Mouse (Mus musculus): ENCODE data around the gene Ckap4. TPM values are rescaled to one million over a fixed set of nuclear protein-coding genes. Genes with fewer than 3 reads are reported as not detected.
"Not testable (repeated sequence)": the region's sequence is repeated elsewhere in the genome, so short reads cannot be mapped to it uniquely, and the experiment has no call there.

The Ckap4 gene
- total RNA-seq, 2 experiments from 2014 or later = 21.6 to 22.8 TPM

GRCm38 (mm10) chr10:84484661-84485060, 49.2 kb downstream of the Ckap4 start:
- H3K27ac ChIP-seq = no peak overlapping the region
- intact Hi-C loops (cut with DNase I) = loop anchor here (10.0 kb wide), 1 partner anchor 800 kb away; no protein-coding TSS in a partner anchor
- DNase-seq (ENCODE audit: extremely low spot score in 1 of 2, low spot score in 2 of 2) = no peak
- no peak for TF ChIP-seq CTCF (IDR thresholded peaks at IDR 0.05)
- no peak overlapping the region for H3K4me3 ChIP-seq

- intact Hi-C loops (cut with DNase I) = loop anchor here (10.0 kb wide), 1 partner anchor 799 kb away; no protein-coding TSS in a partner anchor
- DNase-seq (ENCODE audit: extremely low spot score in 1 of 2, low spot score in 2 of 2) = no peak
- Histone ChIP-seq H3K4me3 (no peak overlapping the region), H3K27ac (no peak overlapping the region)
- TF ChIP-seq CTCF (IDR thresholded peaks at IDR 0.05) = no peak
Measured at GRCm38 (mm10) chr10:84483553-84483952, 50.3 kb downstream of the Ckap4 start.

GRCm38 (mm10) chr10:84483069-84483468, 50.8 kb downstream of the Ckap4 start:
- DNase-seq (ENCODE audit: extremely low spot score in 1 of 2, low spot score in 2 of 2) = no peak
- no peak for TF ChIP-seq CTCF (IDR thresholded peaks at IDR 0.05)
- intact Hi-C loops (cut with DNase I) = loop anchor here (10.0 kb wide), 1 partner anchor 798 kb away; no protein-coding TSS in a partner anchor
- no peak overlapping the region for H3K4me3 ChIP-seq
- no peak overlapping the region for H3K27ac ChIP-seq

- H3K27ac ChIP-seq; H3K4me3 ChIP-seq; DNase-seq (ENCODE audit: extremely low spot score in 1 of 2, low spot score in 2 of 2): not testable (repeated sequence)
- intact Hi-C loops (cut with DNase I) = loop anchor here (10.0 kb wide), 1 partner anchor 798 kb away; no protein-coding TSS in a partner anchor
Measured at GRCm38 (mm10) chr10:84482418-84482817, 51.4 kb downstream of the Ckap4 start.

DNA sequence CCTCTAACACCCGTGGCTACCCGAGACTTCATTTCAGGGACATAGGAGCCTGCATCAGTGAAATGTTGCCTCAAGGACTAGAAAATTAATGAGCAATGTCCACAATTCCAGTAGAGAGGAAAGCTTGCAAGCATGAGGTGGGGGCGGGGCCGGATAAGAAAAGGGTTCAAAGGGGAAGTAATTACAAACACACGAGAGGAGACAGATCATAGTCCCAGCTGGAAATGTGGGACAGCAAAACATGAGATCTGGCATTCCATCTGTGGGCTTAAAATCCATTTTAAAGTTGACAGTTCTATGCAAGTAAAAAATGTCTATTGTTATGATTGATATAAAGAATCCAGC, 52.6 kb downstream of the Ckap4 start:
- no peak overlapping the region for H3K27ac ChIP-seq
- no peak for DNase-seq (ENCODE audit: extremely low spot score in 1 of 2, low spot score in 2 of 2)
- intact Hi-C loops (cut with DNase I) = loop anchor here (10.0 kb wide), 1 partner anchor 796 kb away; no protein-coding TSS in a partner anchor

GRCm38 (mm10) chr10:84480667-84481326, 53.1 kb downstream of the Ckap4 start:
- no peak overlapping the region for H3K27ac ChIP-seq
- intact Hi-C loops (cut with DNase I) = loop anchor here (10.0 kb wide), 1 partner anchor 796 kb away; no protein-coding TSS in a partner anchor
- no peak overlapping the region for H3K4me3 ChIP-seq
- no peak for DNase-seq (ENCODE audit: extremely low spot score in 1 of 2, low spot score in 2 of 2)
- TF ChIP-seq CTCF (IDR thresholded peaks at IDR 0.05) = no peak

More for the DNA sequence above, 52.6 kb downstream of the Ckap4 start:
- H3K4me3 ChIP-seq = no peak overlapping the region
- no peak for TF ChIP-seq CTCF (IDR thresholded peaks at IDR 0.05)

GRCm38 (mm10) chr10:84480146-84480545, 53.7 kb downstream of the Ckap4 start:
- no peak for TF ChIP-seq CTCF (IDR thresholded peaks at IDR 0.05)
- intact Hi-C loops (cut with DNase I) = loop anchor here (10.0 kb wide), 1 partner anchor 795 kb away; no protein-coding TSS in a partner anchor
- H3K27ac ChIP-seq = no peak overlapping the region
- no peak overlapping the region for H3K4me3 ChIP-seq
- no peak for DNase-seq (ENCODE audit: extremely low spot score in 1 of 2, low spot score in 2 of 2)

DNA sequence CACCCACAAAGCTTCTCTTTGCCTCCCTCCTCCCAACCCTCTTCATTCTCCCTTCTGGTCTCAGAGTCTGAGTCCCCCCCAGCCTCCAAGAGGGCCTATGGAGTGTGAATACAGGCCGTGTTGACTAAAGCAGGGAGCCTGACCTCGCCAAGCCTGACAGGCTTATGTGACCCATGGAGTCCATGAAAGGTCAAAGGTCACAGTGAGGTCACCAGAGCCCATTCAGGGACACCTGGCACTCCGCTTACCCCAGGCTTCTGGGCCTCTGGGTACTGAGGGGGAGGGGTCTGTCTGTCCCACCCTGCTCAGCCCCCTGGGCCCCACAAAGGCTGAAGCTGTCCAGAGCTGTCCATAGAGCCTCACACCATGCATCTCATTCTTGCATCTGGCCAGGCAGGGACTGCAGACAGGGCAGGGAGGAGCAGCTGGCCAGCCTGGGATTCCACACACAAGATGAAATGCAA, 56.2 kb downstream of the Ckap4 start:
- DNase-seq (ENCODE audit: extremely low spot score in 1 of 2, low spot score in 2 of 2) = no peak
- H3K4me3 ChIP-seq = no peak overlapping the region
- intact Hi-C loops (cut with DNase I) = no loop called here
- H3K27ac ChIP-seq = no peak overlapping the region
- no peak for TF ChIP-seq CTCF (IDR thresholded peaks at IDR 0.05)

- Histone ChIP-seq H3K27ac (no peak overlapping the region), H3K4me3 (no peak overlapping the region)
- TF ChIP-seq CTCF (IDR thresholded peaks at IDR 0.05) = no peak
- intact Hi-C loops (cut with DNase I) = no loop called here
- DNase-seq (ENCODE audit: extremely low spot score in 1 of 2, low spot score in 2 of 2) = no peak
Measured at GRCm38 (mm10) chr10:84477045-84477612, 56.7 kb downstream of the Ckap4 start.

Other genes starting within 250 kb of the Ckap4 start
- 10 to 100 TPM; 72.9 to 87.5 TPM for gene Nuak1, start 93.5 kb downstream of the Ckap4 start, total RNA-seq (2021)
- gene Tcp11l2, start 42.6 kb upstream of the Ckap4 start, total RNA-seq (2021) = 10 to 100 TPM; 21.9 to 23.1 TPM
- gene Polr3b, start 88.2 kb upstream of the Ckap4 start, total RNA-seq (2021) = 10 to 100 TPM; 15.4 to 17.1 TPM
- gene Rfx4, start 222.0 kb upstream of the Ckap4 start, total RNA-seq (2021) = 10 to 100 TPM; 10.3 to 13.4 TPM

All from left cerebral cortex, adult 2 months (tissue).